Mouse (Mus musculus): ENCODE measurements around the gene Galnt6.
A peak's percentile ranks its signal among the peaks of the same experiment; 100 is the strongest.
"Not testable (repeated sequence)": the region's sequence is repeated elsewhere in the genome, so short reads cannot be mapped to it uniquely, and the experiment has no call there.

The Galnt6 gene

GRCm38 (mm10) chr15:100729281-100729985 lies at the start of gene Galnt6:
Gene Galnt6 (minus strand): TSS chr15:100729376.
- no peak for DNase-seq (ENCODE audit: low spot score in 2 of 2)

- peak in 1 of 2 experiments; percentile 29 for DNase-seq (ENCODE audit: low spot score in 2 of 2)
Observed at GRCm38 (mm10) chr15:100777020-100778016, 48.1 kb upstream of the Galnt6 start.

- DNase-seq (ENCODE audit: low spot score in 2 of 2) = no peak
Observed at GRCm38 (mm10) chr15:100776424-100776823, 47.2 kb upstream of the Galnt6 start.

GRCm38 (mm10) chr15:100775189-100776166 lies 46.3 kb upstream of the Galnt6 start:
- DNase-seq (ENCODE audit: low spot score in 2 of 2) = no peak

DNA sequence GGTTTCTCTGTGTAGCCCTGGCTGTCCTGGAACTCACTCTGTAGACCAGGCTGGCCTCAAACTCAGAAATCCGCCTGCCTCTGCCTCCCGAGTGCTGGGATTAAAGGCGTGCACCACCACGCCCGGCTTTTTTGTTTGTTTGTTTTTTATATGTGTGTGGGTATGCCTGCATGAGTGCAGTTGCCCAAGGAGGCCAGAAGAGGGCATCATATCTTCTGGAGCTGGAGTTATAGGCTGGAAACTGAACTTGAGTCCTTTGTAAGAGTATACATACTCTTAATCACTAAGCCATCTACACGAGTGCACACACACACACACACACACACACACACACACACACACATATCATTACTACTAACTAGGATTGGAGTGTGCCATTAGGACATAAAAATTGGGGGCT lies 44.7 kb upstream of the Galnt6 start:
- DNase-seq (ENCODE audit: low spot score in 2 of 2) = not testable (repeated sequence)

GRCm38 (mm10) chr15:100772685-100773084 lies 43.5 kb upstream of the Galnt6 start:
- no peak for DNase-seq (ENCODE audit: low spot score in 2 of 2)

- DNase-seq (ENCODE audit: low spot score in 2 of 2) = no peak
Observed at GRCm38 (mm10) chr15:100770338-100770737, 41.2 kb upstream of the Galnt6 start.

DNA sequence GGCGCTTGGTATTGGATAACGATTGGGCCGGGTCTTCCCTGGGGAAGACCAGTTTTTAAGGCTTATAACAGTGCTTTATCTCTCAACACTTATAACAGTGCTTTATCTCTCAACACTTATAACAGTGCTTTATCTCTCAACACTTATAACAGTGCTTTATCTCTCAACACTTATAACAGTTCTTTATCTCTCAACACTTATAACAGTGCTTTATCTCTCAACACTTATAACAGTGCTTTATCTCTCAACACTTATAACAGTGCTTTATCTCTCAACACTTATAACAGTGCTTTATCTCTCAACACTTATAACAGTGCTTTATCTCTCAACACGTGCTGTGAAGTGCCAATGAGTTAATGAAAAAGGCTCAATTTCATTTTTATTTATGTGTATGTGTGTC lies 39.8 kb upstream of the Galnt6 start:
- DNase-seq (ENCODE audit: low spot score in 2 of 2) = not testable (repeated sequence)

GRCm38 (mm10) chr15:100767851-100768250 lies 38.7 kb upstream of the Galnt6 start:
- no peak for DNase-seq (ENCODE audit: low spot score in 2 of 2)

DNA sequence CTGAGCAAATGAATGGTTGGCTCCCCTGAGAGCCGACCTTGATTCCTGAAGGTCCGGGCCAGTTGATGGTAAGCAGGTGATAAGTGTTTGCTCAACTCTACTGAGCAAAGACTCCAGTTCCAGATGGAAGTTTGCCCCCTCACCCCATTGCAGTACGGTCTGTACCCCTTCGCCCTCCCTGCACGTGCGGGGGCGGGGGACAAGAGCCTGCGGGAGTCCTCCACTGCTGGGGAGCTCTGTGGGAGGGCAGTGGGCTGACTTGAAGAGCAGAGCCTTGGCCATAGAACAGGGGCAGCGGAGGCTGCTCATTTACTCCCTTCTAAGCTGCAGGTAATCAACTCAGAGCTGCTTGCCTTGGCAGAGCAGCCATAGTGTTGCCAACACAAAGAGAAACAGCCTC lies 37.6 kb upstream of the Galnt6 start:
- no peak for DNase-seq (ENCODE audit: low spot score in 2 of 2)

DNA sequence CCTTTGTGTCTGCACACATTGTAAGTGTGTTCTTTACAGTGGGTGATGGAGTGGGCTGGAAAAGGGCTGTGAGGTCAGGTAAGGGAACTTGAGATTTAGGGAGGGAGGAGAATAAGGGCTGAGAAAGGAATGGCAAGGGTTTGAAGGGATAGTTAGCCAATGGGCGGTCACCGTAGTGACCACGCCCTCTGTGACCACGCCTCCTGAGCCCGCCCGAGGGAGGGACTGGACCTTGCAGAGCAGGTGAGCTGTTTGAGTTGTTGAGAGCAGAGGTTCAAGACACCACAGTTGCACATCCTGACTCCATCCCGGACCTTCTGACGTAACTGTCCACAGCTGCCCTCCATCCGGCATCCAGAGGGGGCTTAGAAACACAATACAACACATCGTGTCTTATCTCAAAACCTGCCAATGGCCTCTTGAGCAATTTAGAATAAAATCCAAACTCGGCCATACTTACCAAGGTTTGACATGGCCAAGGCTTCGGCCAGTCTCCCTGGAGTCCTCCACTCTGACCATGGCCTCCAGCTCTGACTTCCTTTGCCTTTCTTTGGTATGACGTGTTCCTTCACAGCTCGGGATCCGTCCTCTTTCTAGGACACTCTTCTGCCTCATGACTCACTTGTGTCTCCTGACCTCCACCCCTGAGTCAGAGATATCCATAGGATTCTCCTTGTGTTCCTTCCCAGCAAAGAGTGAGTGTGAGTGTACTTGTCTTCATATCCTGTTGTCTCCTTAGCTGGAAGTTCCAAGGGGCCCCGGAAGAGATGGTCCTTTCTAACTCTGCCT lies 35.2 kb upstream of the Galnt6 start:
- DNase-seq (ENCODE audit: low spot score in 2 of 2) = no peak

DNA sequence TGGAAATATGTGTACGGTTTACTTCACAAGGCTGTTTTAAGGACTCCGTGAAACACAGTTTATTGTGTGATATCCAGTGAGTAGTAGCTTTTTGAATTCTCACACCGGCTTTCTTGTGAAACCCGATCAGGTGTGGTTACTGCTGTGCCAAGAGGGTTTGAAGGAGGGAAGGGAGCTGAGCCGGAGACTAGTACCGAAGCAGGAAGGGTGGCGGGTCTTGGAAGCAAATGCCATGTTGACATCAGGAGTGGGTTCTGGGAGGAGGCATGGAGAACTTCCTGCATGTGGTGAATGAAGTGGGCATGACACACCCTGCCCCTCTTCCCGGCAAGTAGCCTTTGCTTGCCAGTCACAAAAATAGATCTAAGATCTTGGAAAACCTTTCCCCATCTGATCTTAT lies 33.5 kb upstream of the Galnt6 start:
- no peak for DNase-seq (ENCODE audit: low spot score in 2 of 2)

DNA sequence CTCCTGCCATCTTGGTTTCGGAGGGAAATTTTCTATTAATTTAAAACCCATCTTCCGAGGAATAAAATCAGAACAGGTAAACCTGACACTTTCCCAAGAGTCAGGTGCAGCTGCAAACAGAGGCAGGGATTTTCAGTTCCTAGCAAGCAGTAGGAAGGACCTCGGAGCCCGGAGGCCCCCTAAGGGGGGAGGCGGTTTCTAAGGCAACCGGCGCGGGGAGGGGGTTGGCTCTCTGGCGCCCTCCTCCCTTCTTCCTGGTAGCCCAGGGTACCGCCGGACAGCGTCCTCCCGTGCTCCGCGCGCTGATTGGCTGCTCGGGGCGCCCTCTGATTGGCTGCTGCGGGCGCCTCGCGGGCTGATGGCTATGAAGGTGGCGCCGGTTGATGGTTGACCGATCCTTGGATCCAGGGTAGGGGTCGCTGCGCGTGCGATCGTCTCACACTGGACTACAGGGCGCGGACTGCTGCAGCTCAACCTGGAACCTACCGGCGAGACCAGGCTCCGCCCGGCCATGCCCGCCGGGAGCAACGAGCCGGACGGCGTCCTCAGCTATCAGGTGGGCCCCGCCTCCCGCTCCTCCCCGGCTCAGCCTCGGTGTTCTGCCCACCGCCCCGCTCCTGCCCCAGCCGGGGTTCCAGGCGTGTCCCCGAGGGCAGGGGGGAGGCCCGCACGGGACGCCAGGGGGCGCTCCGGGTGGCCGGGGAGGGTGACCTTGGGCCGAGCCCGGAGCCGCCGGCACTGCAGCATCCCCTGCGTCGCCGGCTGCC lies 32.4 kb upstream of the Galnt6 start, which contains the start of gene Slc4a8:
Gene Slc4a8, plus strand, starts transcription at position 329 of the 767 bp plus-strand sequence.
- DNase-seq (ENCODE audit: low spot score in 2 of 2) = peak; percentile 90 to 93

- no peak for DNase-seq (ENCODE audit: low spot score in 2 of 2)
Observed at GRCm38 (mm10) chr15:100761036-100761418, 31.9 kb upstream of the Galnt6 start.

- no peak for DNase-seq (ENCODE audit: low spot score in 2 of 2)
Observed at GRCm38 (mm10) chr15:100759286-100759685, 30.1 kb upstream of the Galnt6 start.

- no peak for DNase-seq (ENCODE audit: low spot score in 2 of 2)
Observed at GRCm38 (mm10) chr15:100757527-100757978, 28.4 kb upstream of the Galnt6 start.

DNA sequence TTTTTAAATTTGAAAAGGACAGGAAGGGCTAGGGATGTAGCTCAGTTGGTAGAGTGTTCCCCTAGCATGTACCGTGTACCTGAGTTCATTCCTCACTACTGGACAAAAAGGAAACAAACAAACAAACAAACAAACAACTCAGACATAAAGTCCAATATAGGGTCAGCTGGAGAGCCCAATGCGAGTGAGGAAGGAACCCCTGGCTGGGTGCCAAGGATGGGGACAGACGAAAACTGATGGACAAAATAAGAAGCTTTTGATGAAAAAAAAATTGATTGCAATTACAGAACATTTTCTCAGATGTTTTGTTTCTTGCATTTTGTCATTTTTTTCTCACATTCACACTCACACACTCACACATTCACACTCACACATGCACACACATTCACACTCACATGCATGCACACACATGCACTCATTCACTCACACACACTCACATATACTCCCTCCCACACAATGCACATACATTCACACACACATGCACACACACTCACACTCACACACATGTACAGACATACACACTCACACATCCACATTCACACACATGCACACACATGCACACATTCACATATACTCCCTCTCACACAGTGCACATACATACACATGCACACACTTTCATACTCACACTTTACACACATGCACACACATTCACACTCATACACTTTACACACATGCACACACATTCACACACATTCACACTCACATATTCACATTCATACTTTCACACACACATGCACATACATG lies 26.9 kb upstream of the Galnt6 start:
- no peak for DNase-seq (ENCODE audit: low spot score in 2 of 2)

- DNase-seq (ENCODE audit: low spot score in 2 of 2) = no peak
Observed at GRCm38 (mm10) chr15:100755498-100755859, 26.3 kb upstream of the Galnt6 start.

All from frontal cortex, postnatal 10 days (tissue).